Mouse (Mus musculus) liver, adult 2 months (tissue): ENCODE measurements around the gene Col26a1. TPM values are rescaled to one million over a fixed set of nuclear protein-coding genes. Genes with fewer than 3 reads are reported as not detected.

Source experiments
- DNase-seq: peaks from one replicate; pipeline ENCODE4 v3.0.0-alpha.2; 2011; ENCODE audit warnings: low read depth, low spot score; ENCODE audit errors: extremely low read depth
- H3K27ac ChIP-seq: fragments of 200-500 bp; replicated peaks from 2 replicates; pipeline ENCODE4 v1.5.1; 2012; ENCODE audit warnings: low read depth, mild to moderate bottlenecking, control low read depth, inconsistent platforms, low read length; ENCODE audit not compliant: insufficient read depth
- H3K27me3 ChIP-seq: fragments of 200-500 bp; 2 replicates; pipeline ENCODE4 v1.6.1; 2012; ENCODE audit warnings: mild to moderate bottlenecking, moderate library complexity, low read length, inconsistent platforms; ENCODE audit not compliant: control insufficient read depth, insufficient read depth
- H3K36me3 ChIP-seq: fragments of 200-500 bp; 2 replicates; pipeline ENCODE4 v1.6.1; 2012; ENCODE audit warnings: low read length, inconsistent platforms; ENCODE audit not compliant: control insufficient read depth, insufficient read depth
- H3K4me1 ChIP-seq: fragments of 200-500 bp; 2 replicates; pipeline ENCODE4 v1.6.1; 2011; ENCODE audit warnings: low read length; ENCODE audit not compliant: control insufficient read depth, insufficient read depth
- H3K4me3 ChIP-seq: fragments of 200-500 bp; 2 replicates; pipeline ENCODE4 v1.5.1; 2011; ENCODE audit warnings: low read depth, mild to moderate bottlenecking, control low read depth, low read length, moderate library complexity; ENCODE audit not compliant: insufficient read depth
- H3K79me2 ChIP-seq: fragments of 200-500 bp; 2 replicates; pipeline ENCODE4 v1.6.1; 2012; ENCODE audit warnings: inconsistent platforms, mild to moderate bottlenecking, low read length, moderate library complexity; ENCODE audit not compliant: control insufficient read depth, insufficient read depth
- H3K9ac ChIP-seq: fragments of 200-500 bp; 2 replicates; pipeline ENCODE4 v1.6.1; 2012; ENCODE audit warnings: low read depth, mild to moderate bottlenecking, control low read depth, inconsistent platforms, low read length
- CTCF ChIP-seq: fragments of 200-500 bp; IDR thresholded peaks from 2 replicates; pipeline ENCODE4 v1.5.1; 2011; ENCODE audit warnings: low read depth, low read length, control low read depth
- POLR2A ChIP-seq: fragments of 200-500 bp; IDR thresholded peaks from 2 replicates; pipeline ENCODE4 v1.6.1; 2011; ENCODE audit warnings: low read length, control low read depth; ENCODE audit not compliant: insufficient read depth; ENCODE audit errors: extremely low read depth
- whole genome bisulfite sequencing: fragments of 180-500 bp; shearing (Covaris S2); methylation state at CpG from one replicate; pipeline ENCODE4 v1.1.7; 2018; 5-methylcytosine and 5-hydroxymethylcytosine counted together
- polyA plus RNA-seq: library from polyadenylated mRNA; depleted of rRNA; stranded (reverse); fragments of >200 nt; gene quantifications from 2 replicates; pipeline ENCODE4 v1.2.3, GENCODE M21; 2012
- total RNA-seq: library from RNA; depleted of rRNA; stranded (reverse); fragments of >200 nt; gene quantifications from 2 replicates; pipeline ENCODE4 v1.2.3, GENCODE M21; 2014

The Col26a1 gene
- total and polyA plus RNA-seq, 2 experiments: not detected

- Histone ChIP-seq H3K79me2 (no peaks in the 10 kb centered on the region), H3K27me3 (no peaks in the 10 kb centered on the region), H3K27ac (no peak overlapping the region), H3K36me3 (no peaks in the 10 kb centered on the region), H3K9ac (no peak overlapping the region), H3K4me1 (no peaks in the 10 kb centered on the region), H3K4me3 (no peak overlapping the region)
- TF ChIP-seq CTCF (no peak), POLR2A (no peak)
- WGBS: 79% methylated on average over 6 of the region's 6 CpGs
- no peak for DNase-seq
Observed at GRCm38 (mm10) chr5:136779946-136780345, 103.1 kb downstream of the Col26a1 start.

GRCm38 (mm10) chr5:136775548-136775947 is 107.5 kb downstream of the Col26a1 start:
- Histone ChIP-seq H3K27me3 (no peaks in the 10 kb centered on the region), H3K4me1 (no peaks in the 10 kb centered on the region), H3K36me3 (no peaks in the 10 kb centered on the region), H3K27ac (no peak overlapping the region), H3K9ac (no peak overlapping the region), H3K4me3 (no peak overlapping the region), H3K79me2 (no peaks in the 10 kb centered on the region)
- WGBS: 70% methylated on average over 3 of the region's 3 CpGs
- TF ChIP-seq CTCF (no peak), POLR2A (no peak)
- DNase-seq: no peak

GRCm38 (mm10) chr5:136773044-136774039 is 109.7 kb downstream of the Col26a1 start:
- TF ChIP-seq POLR2A: no peak
- no peak for TF ChIP-seq CTCF
- no peaks in the 10 kb centered on the region for H3K36me3 ChIP-seq
- H3K27me3 ChIP-seq: no peaks in the 10 kb centered on the region
- no peak overlapping the region for H3K9ac ChIP-seq
- no peaks in the 10 kb centered on the region for H3K4me1 ChIP-seq
- H3K4me3 ChIP-seq: no peak overlapping the region
- H3K27ac ChIP-seq: no peak overlapping the region
- H3K79me2 ChIP-seq: no peaks in the 10 kb centered on the region
- DNase-seq: no peak
- WGBS: 66% methylated on average over 22 of the region's 22 CpGs

GRCm38 (mm10) chr5:136771132-136771531 is 111.9 kb downstream of the Col26a1 start:
- Histone ChIP-seq H3K36me3 (no peaks in the 10 kb centered on the region), H3K9ac (no peak overlapping the region), H3K27ac (no peak overlapping the region), H3K79me2 (no peaks in the 10 kb centered on the region), H3K4me1 (no peaks in the 10 kb centered on the region), H3K4me3 (no peak overlapping the region), H3K27me3 (no peaks in the 10 kb centered on the region)
- TF ChIP-seq POLR2A: no peak
- TF ChIP-seq CTCF: no peak
- DNase-seq: no peak
- WGBS: 94% methylated on average over 10 of the region's 10 CpGs

- WGBS: 85% methylated on average over 9 of the region's 9 CpGs
- TF ChIP-seq POLR2A (no peak), CTCF (no peak)
Observed at GRCm38 (mm10) chr5:136767304-136767703, 115.7 kb downstream of the Col26a1 start.

More at GRCm38 (mm10) chr5:136767304-136767703, 115.7 kb downstream of the Col26a1 start:
- Histone ChIP-seq H3K79me2 (no peaks in the 10 kb centered on the region), H3K4me3 (no peak overlapping the region), H3K27ac (no peak overlapping the region), H3K4me1 (no peaks in the 10 kb centered on the region), H3K36me3 (no peaks in the 10 kb centered on the region), H3K9ac (no peak overlapping the region), H3K27me3 (no peaks in the 10 kb centered on the region)
- DNase-seq: no peak
